Mouse (Mus musculus) ES-E14 (cell line): ENCODE data around the gene Tnnt2. TPM values are rescaled to one million over a fixed set of nuclear protein-coding genes. Genes with fewer than 3 reads are reported as not detected.

ENCODE experiments used
- DNase-seq: peaks from one replicate; pipeline ENCODE4 v3.0.0-alpha.2; 2013; ENCODE audit warnings: low read depth, low spot score
- H3K27ac ChIP-seq: 2 replicates; pipeline ENCODE4 v1.5.1; 2012; ENCODE audit warnings: low read depth, mild to moderate bottlenecking, low read length, moderate library complexity, mixed read lengths; ENCODE audit not compliant: poor library complexity, insufficient read depth, severe bottlenecking
- H3K36me3 ChIP-seq: 2 replicates; pipeline ENCODE4 v1.6.1; 2012; ENCODE audit warnings: mild to moderate bottlenecking, low read length, moderate library complexity, mixed read lengths; ENCODE audit not compliant: control insufficient read depth, poor library complexity, insufficient read depth, severe bottlenecking
- H3K4me1 ChIP-seq, 2 experiments: fragments of 150-350 bp in 1 of 2; sonication (generic) in 1 of 2; 2 replicates each; pipeline ENCODE4 v1.6.1; 2012; ENCODE audit warnings: low read length in 2 of 2, mild to moderate bottlenecking in 1 of 2, mixed read lengths in 1 of 2; ENCODE audit not compliant: control insufficient read depth in 2 of 2, insufficient read depth in 2 of 2, poor library complexity in 1 of 2
- H3K4me3 ChIP-seq, 2 experiments: fragments of 150-350 bp in 1 of 2; sonication (generic) in 1 of 2; 2 replicates each; pipeline ENCODE4 v1.5.1; 2012; ENCODE audit warnings: low read length in 2 of 2, low read depth in 1 of 2, mild to moderate bottlenecking in 1 of 2, mixed read lengths in 1 of 2; ENCODE audit not compliant: insufficient read depth in 1 of 2, poor library complexity in 1 of 2, severe bottlenecking in 1 of 2
- H3K9ac ChIP-seq: 2 replicates; pipeline ENCODE4 v1.6.1; 2012; ENCODE audit warnings: low read depth, mild to moderate bottlenecking, low read length, mixed read lengths; ENCODE audit not compliant: poor library complexity, insufficient read depth, severe bottlenecking
- H3K9me3 ChIP-seq: fragments of 150-350 bp; sonication (generic); 2 replicates; pipeline ENCODE4 v1.6.1; 2012; ENCODE audit warnings: low read depth, mild to moderate bottlenecking, low read length; ENCODE audit not compliant: control insufficient read depth, insufficient read depth
- CHD2 ChIP-seq: IDR thresholded peaks from 2 replicates; pipeline ENCODE4 v1.6.1; 2014; ENCODE audit warnings: mild to moderate bottlenecking, low read depth, low read length, inconsistent platforms
- HCFC1 ChIP-seq: IDR thresholded peaks from 2 replicates; pipeline ENCODE4 v1.6.1; 2012; ENCODE audit warnings: low read length, inconsistent platforms, borderline replicate concordance; ENCODE audit not compliant: insufficient read depth
- MAFK ChIP-seq: IDR thresholded peaks from 2 replicates; pipeline ENCODE4 v1.6.1; 2014; ENCODE audit warnings: mild to moderate bottlenecking, low read depth, low read length, inconsistent platforms; ENCODE audit not compliant: insufficient read depth
- ZC3H11A ChIP-seq: IDR thresholded peaks from 2 replicates; pipeline ENCODE4 v1.6.1; 2012; ENCODE audit warnings: low read depth, mild to moderate bottlenecking, inconsistent platforms, low read length, borderline replicate concordance
- ZNF384 ChIP-seq: IDR thresholded peaks from 2 replicates; pipeline ENCODE4 v1.6.1; 2012; ENCODE audit warnings: low read depth, low read length, inconsistent platforms
- in situ Hi-C, 2 experiments: fragments of 600-800 bp; cut with MboI; formaldehyde crosslinking; loops; one replicate each; pipeline ENCODE4 v1.15.1; 2025; ENCODE audit warnings: low sequenced_read_pairs in 2 of 2, inconsistent platforms in 1 of 2; ENCODE audit not compliant: unreplicated experiment in 2 of 2
- total RNA-seq: library from RNA; depleted of rRNA; stranded (reverse); fragments of 300-350 nt; gene quantifications from 2 replicates; pipeline ENCODE4 v1.2.3, GENCODE M21; 2012; rRNA removed

The Tnnt2 gene
- 0.69 and 2.5 TPM in 2 replicates for total RNA-seq

- Histone ChIP-seq H3K9ac (no peak within 1 kb of the TSS), H3K4me1 (peaks cover 0 to 2% of the 10 kb centered on the region in 2 experiments; a peak in 1 of 4 replicates), H3K9me3 (no peaks in the 10 kb centered on the region), H3K4me3 (peak within 1 kb of the TSS; percentile 16 to 25; a peak in 3 of 4 replicates), H3K36me3 (peaks cover 2% of the 10 kb centered on the region; the same call in 1 of the 2 replicates), H3K27ac (no peak within 1 kb of the TSS)
- in situ Hi-C loops: no loop called here
- no peak for TF ChIP-seq CHD2
- no peak for TF ChIP-seq MAFK
- TF ChIP-seq HCFC1: no peak
- TF ChIP-seq ZNF384: no peak
- no peak for TF ChIP-seq ZC3H11A
- no peak for DNase-seq
Observed at GRCm38 (mm10) chr1:135835716-135836483, at the start of gene Tnnt2. Gene Tnnt2, plus strand, starts transcription at chr1:135836354.

DNA sequence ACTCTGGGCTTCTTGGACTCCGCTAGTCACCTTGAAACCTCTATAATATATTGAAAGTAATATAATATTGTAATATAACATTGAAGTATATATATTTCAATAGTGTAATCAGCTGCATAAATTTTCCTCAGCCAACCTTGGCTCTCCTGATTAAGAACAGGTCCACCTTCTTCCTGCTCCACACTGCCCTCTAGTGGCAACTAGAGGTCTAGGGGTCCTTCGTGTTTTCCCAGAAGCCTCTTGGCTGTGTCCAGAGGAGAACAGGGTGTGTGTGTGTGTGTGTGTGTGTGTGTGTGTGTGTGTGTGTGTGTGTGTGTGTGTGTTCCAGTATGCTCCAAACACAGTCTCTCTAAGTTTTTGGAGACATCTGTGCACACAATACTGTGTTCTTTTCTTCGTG is 48.4 kb upstream of the Tnnt2 start:
- H3K9me3 ChIP-seq: no peaks in the 10 kb centered on the region
- in situ Hi-C loops: no loop called here
- no peak overlapping the region for H3K4me3 ChIP-seq
- no peak for TF ChIP-seq HCFC1
- no peak for TF ChIP-seq ZC3H11A
- TF ChIP-seq CHD2: no peak
- TF ChIP-seq MAFK: no peak
- TF ChIP-seq ZNF384: no peak
- no peak overlapping the region for H3K27ac ChIP-seq
- no peak overlapping the region; the same call in 1 of the 2 replicates for H3K9ac ChIP-seq
- peaks cover 3 to 14% of the 10 kb centered on the region in 2 experiments; a peak in 1 of 4 replicates for H3K4me1 ChIP-seq
- H3K36me3 ChIP-seq: no peaks in the 10 kb centered on the region
- DNase-seq: peak; percentile 89

- Histone ChIP-seq H3K4me3 (0 out of 4 replicates have a peak overlapping the region, but pooled peaks of 1 of the 2 experiments have one; percentile 12), H3K36me3 (no peaks in the 10 kb centered on the region), H3K9me3 (no peaks in the 10 kb centered on the region), H3K9ac (no peak overlapping the region), H3K4me1 (peaks cover 3 to 20% of the 10 kb centered on the region in 2 experiments; a peak in 2 of 4 replicates), H3K27ac (no peak overlapping the region)
- no peak for DNase-seq
- no peak for TF ChIP-seq ZC3H11A
- TF ChIP-seq CHD2: no peak
- TF ChIP-seq ZNF384: no peak
- TF ChIP-seq MAFK: no peak
- TF ChIP-seq HCFC1: no peak
- in situ Hi-C loops: no loop called here
Observed at GRCm38 (mm10) chr1:135788708-135789107, 47.4 kb upstream of the Tnnt2 start.

DNA sequence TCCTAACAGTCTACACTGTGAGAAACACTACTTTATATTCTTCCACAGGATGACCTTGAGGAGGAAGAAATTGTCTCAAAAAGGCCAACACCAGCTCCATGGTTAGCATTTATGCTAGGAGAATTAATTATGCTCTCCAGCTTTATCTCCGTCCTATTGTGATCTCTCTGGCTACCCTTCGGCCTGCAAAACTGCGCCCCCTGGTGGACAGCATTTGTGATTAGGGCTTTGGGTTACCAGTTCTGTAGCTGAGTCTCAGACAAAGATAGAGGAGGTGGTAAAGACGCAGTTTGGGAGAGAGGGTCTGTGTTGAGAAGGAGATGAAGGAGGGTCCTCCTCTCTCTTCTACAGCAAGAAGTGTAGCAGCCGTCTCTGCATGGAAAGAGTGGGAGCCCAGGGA is 46.3 kb upstream of the Tnnt2 start:
- DNase-seq: peak; percentile 82

More for the DNA sequence above, 46.3 kb upstream of the Tnnt2 start:
- H3K4me1 ChIP-seq: peaks cover 6 to 27% of the 10 kb centered on the region in 2 experiments; a peak in 3 of 4 replicates
- no peak overlapping the region for H3K9ac ChIP-seq
- H3K9me3 ChIP-seq: no peaks in the 10 kb centered on the region
- in situ Hi-C loops: no loop called here
- H3K4me3 ChIP-seq: no peak overlapping the region
- no peak overlapping the region for H3K27ac ChIP-seq
- H3K36me3 ChIP-seq: no peaks in the 10 kb centered on the region
- TF ChIP-seq HCFC1 (no peak), ZNF384 (no peak), CHD2 (no peak), MAFK (no peak), ZC3H11A (no peak)
